Mouse (Mus musculus) erythroblast, embryonic 14.5 days (primary cell): Measurements from ENCODE around the gene Trim21. TPM values are rescaled to one million over a fixed set of nuclear protein-coding genes. Genes with fewer than 3 reads are reported as not detected.

Experiments used
- H3K27me3 ChIP-seq: 2 replicates; pipeline ENCODE4 v1.6.1; 2012; ENCODE audit warnings: inconsistent platforms; ENCODE audit not compliant: control insufficient read depth
- H3K36me3 ChIP-seq: 2 replicates; pipeline ENCODE4 v1.6.1; 2012; ENCODE audit warnings: mild to moderate bottlenecking, inconsistent platforms; ENCODE audit not compliant: control insufficient read depth
- H3K4me1 ChIP-seq: 2 replicates; pipeline ENCODE4 v1.6.1; 2012; ENCODE audit warnings: inconsistent platforms; ENCODE audit not compliant: control insufficient read depth
- H3K4me3 ChIP-seq: replicated peaks from 2 replicates; pipeline ENCODE3; 2012; ENCODE audit warnings: moderate library complexity, mild to moderate bottlenecking, inconsistent platforms
- H3K9me3 ChIP-seq: 2 replicates; pipeline ENCODE4 v1.6.1; 2012; ENCODE audit warnings: low read length, inconsistent platforms, mixed read lengths; ENCODE audit not compliant: control insufficient read depth
- GATA1 ChIP-seq: IDR thresholded peaks from 2 replicates; pipeline ENCODE4 v1.6.1; 2012; ENCODE audit warnings: low read length, inconsistent platforms, mixed read lengths
- TAL1 ChIP-seq: IDR thresholded peaks from 3 replicates; pipeline ENCODE4 v1.6.1; 2012; ENCODE audit warnings: low read length, inconsistent platforms, mixed read lengths
- polyA plus RNA-seq: library from polyadenylated mRNA; stranded (reverse); fragments of >175 nt; gene quantifications from 2 replicates; pipeline ENCODE4 v1.2.3, GENCODE M21; 2012

The Trim21 gene
- polyA plus RNA-seq, 1 experiment = 0.09 TPM

- no peak for TF ChIP-seq TAL1
- TF ChIP-seq GATA1 = no peak
- Histone ChIP-seq H3K9me3 (no peaks in the 10 kb centered on the region), H3K36me3 (no peaks in the 10 kb centered on the region), H3K27me3 (peaks cover 16% of the 10 kb centered on the region), H3K4me1 (peaks cover 3% of the 10 kb centered on the region; the same call in 1 of the 2 replicates), H3K4me3 (no peak overlapping the region)
Measured at GRCm38 (mm10) chr7:102511927-102512326, 53.4 kb downstream of the Trim21 start.

- TF ChIP-seq TAL1 (no peak), GATA1 (no peak)
- H3K4me1 ChIP-seq = peaks cover 3% of the 10 kb centered on the region; the same call in 1 of the 2 replicates
- no peaks in the 10 kb centered on the region for H3K36me3 ChIP-seq
- H3K27me3 ChIP-seq = peaks cover 16% of the 10 kb centered on the region
- H3K9me3 ChIP-seq = no peaks in the 10 kb centered on the region
- H3K4me3 ChIP-seq = no peak overlapping the region
Measured at GRCm38 (mm10) chr7:102509726-102510125, 55.6 kb downstream of the Trim21 start.

GRCm38 (mm10) chr7:102508666-102509065, 56.6 kb downstream of the Trim21 start:
- H3K36me3 ChIP-seq = no peaks in the 10 kb centered on the region
- TF ChIP-seq GATA1 = no peak
- peaks cover 10% of the 10 kb centered on the region for H3K27me3 ChIP-seq
- no peaks in the 10 kb centered on the region for H3K9me3 ChIP-seq
- H3K4me1 ChIP-seq = peaks cover 3% of the 10 kb centered on the region; the same call in 1 of the 2 replicates
- no peak overlapping the region for H3K4me3 ChIP-seq

- no peaks in the 10 kb centered on the region for H3K9me3 ChIP-seq
- H3K4me1 ChIP-seq = peaks cover 3% of the 10 kb centered on the region; the same call in 1 of the 2 replicates
- H3K27me3 ChIP-seq = peaks cover 8% of the 10 kb centered on the region
- H3K4me3 ChIP-seq = no peak overlapping the region
- no peak for TF ChIP-seq GATA1
- TF ChIP-seq TAL1 = no peak
- no peaks in the 10 kb centered on the region for H3K36me3 ChIP-seq
Measured at GRCm38 (mm10) chr7:102508066-102508465, 57.2 kb downstream of the Trim21 start.

Other genes with a start within 250 kb of the Trim21 start
- gene Rrm1, start 123.8 kb downstream of the Trim21 start, polyA plus RNA-seq = 14.9 and 31.0 TPM in 2 replicates
- gene Olfr543, start 83.8 kb downstream of the Trim21 start, polyA plus RNA-seq = not detected in 2 replicates
- not detected in 2 replicates for gene Olfr544, start 77.2 kb downstream of the Trim21 start, polyA plus RNA-seq
- gene Olfr545, start 65.9 kb downstream of the Trim21 start, polyA plus RNA-seq = not detected in 2 replicates
- not detected in 2 replicates for gene Olfr547, start 30.7 kb downstream of the Trim21 start, polyA plus RNA-seq
- gene Olfr548-ps1, start 24.6 kb downstream of the Trim21 start, polyA plus RNA-seq = not detected in 2 replicates
- gene Olfr549, start 15.6 kb downstream of the Trim21 start, polyA plus RNA-seq = not detected in 2 replicates
- gene Olfr550, start 6.0 kb upstream of the Trim21 start, polyA plus RNA-seq = not detected in 2 replicates
- not detected in 2 replicates for gene Olfr551, start 26.4 kb upstream of the Trim21 start, polyA plus RNA-seq
- gene Olfr552, start 32.3 kb upstream of the Trim21 start, polyA plus RNA-seq = not detected in 2 replicates
- gene Olfr553, start 52.7 kb upstream of the Trim21 start, polyA plus RNA-seq = not detected in 2 replicates
- not detected in 2 replicates for gene Olfr554, start 72.9 kb upstream of the Trim21 start, polyA plus RNA-seq
- gene Olfr555, start 93.3 kb upstream of the Trim21 start, polyA plus RNA-seq = not detected in 2 replicates
- not detected in 2 replicates for gene Olfr556, start 99.4 kb upstream of the Trim21 start, polyA plus RNA-seq
- 0.05 TPM in 1 of 2 replicates, not detected in the other for gene Trim68, start 121.8 kb upstream of the Trim21 start, polyA plus RNA-seq
- gene Olfr557, start 130.4 kb upstream of the Trim21 start, polyA plus RNA-seq = not detected in 2 replicates
- gene Olfr558, start 136.7 kb upstream of the Trim21 start, polyA plus RNA-seq = not detected in 2 replicates
- gene Olfr33, start 153.6 kb upstream of the Trim21 start, polyA plus RNA-seq = not detected in 2 replicates
- gene Olfr559, start 162.0 kb upstream of the Trim21 start, polyA plus RNA-seq = not detected in 2 replicates
- gene Olfr560, start 193.9 kb upstream of the Trim21 start, polyA plus RNA-seq = not detected in 2 replicates
- 0.04 TPM in 1 of 2 replicates, not detected in the other for gene Olfr78, start 194.0 kb upstream of the Trim21 start, polyA plus RNA-seq
- not detected in 2 replicates for gene Olfr561, start 205.7 kb upstream of the Trim21 start, polyA plus RNA-seq
- not detected in 2 replicates for gene Olfr564, start 238.0 kb upstream of the Trim21 start, polyA plus RNA-seq